In the genomic region with DNA sequence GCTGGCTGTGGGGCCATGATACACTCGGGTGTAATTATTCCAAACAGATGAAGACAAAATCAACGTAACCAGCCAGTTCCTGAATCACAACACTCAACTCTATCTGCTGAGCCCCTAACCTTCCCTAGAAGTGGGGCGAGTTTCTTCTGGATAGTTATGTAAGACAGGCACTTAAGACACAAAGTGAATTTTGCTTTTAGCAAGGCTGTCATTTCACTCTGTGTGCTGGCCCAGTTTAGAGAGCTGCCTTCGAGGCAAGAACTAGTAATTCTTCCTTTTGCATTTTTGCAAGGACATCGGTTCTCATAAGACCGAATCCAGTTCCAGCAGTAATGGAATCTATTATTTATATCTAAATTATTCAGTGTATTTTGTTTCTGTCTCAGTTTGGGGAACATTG, we compare ENCODE assay signal across 18 mouse cellular contexts.
DNase-seq lines count a peak whose midpoint lies in the region; ATAC-seq and TF ChIP-seq lines count a peak whose summit lies in the region.
"Had no signal": no experiment of that assay in that cellular context is flagged by ENCODE, and none has a peak within 500 bp of the region (broad histone marks: within the 10 kb centered on the region; RNA-seq: fewer than 3 reads in every experiment).

No protein-coding gene starts in this region.

- no peaks in the 10 kb centered on the region for H3K4me1 ChIP-seq in midbrain, embryonic 13.5 days (replicated peaks)
- H3K4me1 ChIP-seq: embryonic facial prominence, embryonic 12.5 days; forebrain, embryonic 13.5 days; forebrain, embryonic 15.5 days had no signal

- no peak for DNase-seq in left cerebral cortex, adult 2 months (ENCODE audit: extremely low spot score in 1 of 2, low spot score in 2 of 2)
- no peak for DNase-seq in left cerebral cortex, adult 18-20 months (ENCODE audit: low spot score in 2 of 2)
- peak; percentile 63 for DNase-seq in brain, adult 2 months (ENCODE audit: low read depth, low spot score)
- DNase-seq in telencephalon, adult 2 months (ENCODE audit: low read depth, low spot score): peak; percentile 28
- DNase-seq: adrenal gland, adult 2 months; adrenal gland, postnatal 10 days; adrenal gland, postnatal 25 days; cerebellum, adult 11-12 months; cerebellum, adult 2 months; cerebellum, adult 9-10 months; cerebellum, postnatal 10 days; cerebellum, postnatal 25 days; forebrain, postnatal 0 days had no signal

- no peaks in the 10 kb centered on the region for H3K36me3 ChIP-seq in midbrain, embryonic 13.5 days
- H3K36me3 ChIP-seq: embryonic facial prominence, embryonic 10.5 days; embryonic facial prominence, embryonic 12.5 days; forebrain, embryonic 15.5 days had no signal

- ATAC-seq in midbrain, embryonic 13.5 days: no peak
- ATAC-seq: forebrain, embryonic 13.5 days; forebrain, embryonic 15.5 days; forebrain, postnatal 0 days had no signal

- no peak for TF ChIP-seq CTCF in left cerebral cortex, adult 2 months (IDR thresholded peaks at IDR 0.05)

- no peak overlapping the region for H3K4me3 ChIP-seq in left cerebral cortex, adult 2 months
- H3K4me3 ChIP-seq in midbrain, embryonic 13.5 days (replicated peaks): no peak overlapping the region
- H3K4me3 ChIP-seq: embryonic facial prominence, embryonic 10.5 days; embryonic facial prominence, embryonic 12.5 days; forebrain, embryonic 13.5 days; forebrain, embryonic 15.5 days had no signal

- peak overlapping the region; percentile 15; the same call in 1 of the 2 replicates for H3K27ac ChIP-seq in left cerebral cortex, adult 2 months
- H3K27ac ChIP-seq in midbrain, embryonic 13.5 days: no peak overlapping the region
- H3K27ac ChIP-seq: embryonic facial prominence, embryonic 10.5 days; embryonic facial prominence, embryonic 12.5 days; forebrain, embryonic 13.5 days; forebrain, embryonic 15.5 days had no signal

- no peak overlapping the region for H3K9ac ChIP-seq in midbrain, embryonic 13.5 days (replicated peaks)
- H3K9ac ChIP-seq: embryonic facial prominence, embryonic 12.5 days; forebrain, embryonic 13.5 days; forebrain, embryonic 15.5 days; forebrain, postnatal 0 days had no signal

- no peaks in the 10 kb centered on the region for H3K9me3 ChIP-seq in midbrain, embryonic 13.5 days
- H3K9me3 ChIP-seq: embryonic facial prominence, embryonic 10.5 days; embryonic facial prominence, embryonic 12.5 days; forebrain, embryonic 13.5 days; forebrain, embryonic 15.5 days had no signal

- H3K27me3 ChIP-seq in midbrain, embryonic 13.5 days: no peaks in the 10 kb centered on the region
- H3K27me3 ChIP-seq: embryonic facial prominence, embryonic 12.5 days; forebrain, embryonic 13.5 days; forebrain, embryonic 15.5 days had no signal

- no peak overlapping the region for H3K4me2 ChIP-seq in midbrain, embryonic 13.5 days (replicated peaks)
- H3K4me2 ChIP-seq: embryonic facial prominence, embryonic 12.5 days; forebrain, embryonic 13.5 days; forebrain, embryonic 15.5 days had no signal

- WGBS in midbrain, embryonic 13.5 days: 89% methylated on average over 6 of the region's 6 CpGs

- intact Hi-C loops in left cerebral cortex, adult 2 months (cut with DNase I): no loop called here

Comparison
In these comparisons a context has a peak if more than half of its experiments do, and no peak if none do; other contexts are left out.
1. DNase-seq: peak in brain, adult 2 months (single experiment) and telencephalon, adult 2 months (single experiment); none in left cerebral cortex, adult 2 months (0 of 2) and left cerebral cortex, adult 18-20 months (0 of 2).